Mouse (Mus musculus): ENCODE results near the gene Kmt5b. TPM values are rescaled to one million over a fixed set of nuclear protein-coding genes. Genes with fewer than 3 reads are reported as not detected.

Gene Kmt5b
- polyA plus RNA-seq, 1 experiment, result 43.2 TPM

DNA sequence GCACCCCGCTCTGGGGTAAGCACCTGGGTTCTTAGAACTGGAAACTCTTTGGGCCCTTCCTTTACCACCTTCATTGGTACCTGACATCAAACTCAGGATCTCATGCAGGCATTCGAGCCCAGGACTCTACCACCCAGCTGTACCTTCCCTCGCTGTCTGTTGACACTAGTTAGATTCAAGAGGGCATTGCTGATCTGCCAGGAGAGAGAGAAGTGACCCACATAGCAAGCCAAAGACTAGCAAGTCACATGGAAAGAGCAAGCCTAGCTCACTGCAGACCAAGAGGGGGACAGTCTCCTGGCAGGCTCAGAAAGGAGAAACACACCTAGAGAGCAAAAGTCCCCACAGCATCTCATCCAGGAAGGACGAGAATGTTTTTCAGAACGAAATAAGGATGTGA is 73.5 kb downstream of the Kmt5b start:
- Histone ChIP-seq H3K4me1 (ENCODE audit: control insufficient read depth, insufficient read depth, low read length) (no peaks in the 10 kb centered on the region), H3K4me3 (replicated peaks; ENCODE audit: control insufficient read depth, low read depth, low read length) (no peak overlapping the region), H3K27ac (ENCODE audit: control insufficient read depth, insufficient read depth, low read depth, low read length, poor library complexity) (no peak overlapping the region)
- TF ChIP-seq POLR2A (IDR thresholded peaks at IDR 0.05; ENCODE audit: borderline replicate concordance, control insufficient read depth, low read depth, low read length), result no peak
- no peak for TF ChIP-seq CTCF (IDR thresholded peaks at IDR 0.05; ENCODE audit: control insufficient read depth, insufficient read depth, low read length)
- 84% methylated on average over 5 of the region's 5 CpGs for WGBS

DNA sequence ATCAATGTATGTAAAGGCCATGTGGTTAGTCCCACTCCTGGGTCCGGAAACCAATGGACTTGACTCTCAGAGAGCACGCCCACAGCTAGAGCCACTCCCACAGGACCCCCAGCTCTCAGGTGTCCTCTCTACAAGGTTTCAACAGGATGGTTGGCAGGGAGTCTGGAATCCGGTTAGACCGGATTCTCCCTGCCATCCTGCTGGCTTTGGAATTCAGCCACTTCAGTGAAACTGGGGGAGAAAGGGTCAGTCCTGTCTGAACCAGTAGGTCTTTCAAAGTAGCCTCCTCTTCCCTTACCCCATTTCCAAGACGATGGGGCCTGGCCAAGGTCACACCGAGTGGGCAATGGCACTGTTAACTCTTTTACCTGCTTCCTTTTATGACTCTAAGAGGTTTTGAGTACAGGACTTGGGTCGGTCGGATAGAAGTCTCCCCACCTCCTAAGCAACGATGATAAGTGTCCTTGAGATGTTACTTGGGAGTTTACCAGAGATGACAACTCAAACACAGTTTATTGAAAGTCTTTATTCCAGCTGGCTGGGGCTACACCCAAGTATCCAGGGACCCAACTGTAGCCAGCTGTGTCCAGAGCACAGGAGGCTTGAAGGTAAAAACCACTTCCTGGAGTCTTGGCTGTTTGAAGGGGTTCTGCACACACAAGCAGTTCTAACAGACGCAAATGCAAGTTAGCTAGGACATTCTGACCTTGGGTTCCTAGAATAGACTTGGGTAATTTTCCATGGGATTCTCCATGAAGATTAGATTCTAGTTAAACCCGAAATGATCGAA is 75.3 kb downstream of the Kmt5b start:
- Histone ChIP-seq H3K27ac (ENCODE audit: control insufficient read depth, insufficient read depth, low read depth, low read length, poor library complexity) (no peak overlapping the region), H3K4me1 (ENCODE audit: control insufficient read depth, insufficient read depth, low read length) (no peaks in the 10 kb centered on the region; the same call in 1 of the 2 replicates), H3K4me3 (replicated peaks; ENCODE audit: control insufficient read depth, low read depth, low read length) (no peak overlapping the region)
- WGBS, result 71% methylated on average over 12 of the region's 12 CpGs
- TF ChIP-seq CTCF (IDR thresholded peaks at IDR 0.05; ENCODE audit: control insufficient read depth, insufficient read depth, low read length), result no peak
- TF ChIP-seq POLR2A (IDR thresholded peaks at IDR 0.05; ENCODE audit: borderline replicate concordance, control insufficient read depth, low read depth, low read length), result no peak

DNA sequence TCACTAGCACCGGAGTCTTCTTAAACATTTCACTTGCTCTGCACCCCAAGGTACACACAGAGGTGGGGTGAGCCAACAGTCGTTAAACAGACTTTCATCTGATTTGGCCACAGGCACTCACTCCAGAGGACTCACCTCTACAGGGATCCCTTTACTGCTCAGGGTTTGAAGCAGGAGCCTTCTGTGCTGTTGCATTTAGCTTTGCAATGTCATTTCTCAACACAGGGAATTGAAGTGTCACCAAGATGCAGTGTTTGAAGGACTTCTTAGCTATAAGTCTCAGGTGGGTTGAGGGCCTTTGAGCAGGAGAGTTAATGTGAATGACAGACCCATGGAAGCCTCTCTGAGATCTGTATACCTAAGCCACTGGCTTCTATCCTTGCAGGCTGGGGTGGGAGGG is 76.4 kb downstream of the Kmt5b start:
- no peak overlapping the region for H3K27ac ChIP-seq (ENCODE audit: control insufficient read depth, insufficient read depth, low read depth, low read length, poor library complexity)
- no peak overlapping the region for H3K4me3 ChIP-seq (replicated peaks; ENCODE audit: control insufficient read depth, low read depth, low read length)
- TF ChIP-seq POLR2A (IDR thresholded peaks at IDR 0.05; ENCODE audit: borderline replicate concordance, control insufficient read depth, low read depth, low read length), result no peak
- TF ChIP-seq CTCF (IDR thresholded peaks at IDR 0.05; ENCODE audit: control insufficient read depth, insufficient read depth, low read length), result no peak
- WGBS, result 80% methylated on average over 2 of the region's 2 CpGs
- no peaks in the 10 kb centered on the region; the same call in 1 of the 2 replicates for H3K4me1 ChIP-seq (ENCODE audit: control insufficient read depth, insufficient read depth, low read length)

DNA sequence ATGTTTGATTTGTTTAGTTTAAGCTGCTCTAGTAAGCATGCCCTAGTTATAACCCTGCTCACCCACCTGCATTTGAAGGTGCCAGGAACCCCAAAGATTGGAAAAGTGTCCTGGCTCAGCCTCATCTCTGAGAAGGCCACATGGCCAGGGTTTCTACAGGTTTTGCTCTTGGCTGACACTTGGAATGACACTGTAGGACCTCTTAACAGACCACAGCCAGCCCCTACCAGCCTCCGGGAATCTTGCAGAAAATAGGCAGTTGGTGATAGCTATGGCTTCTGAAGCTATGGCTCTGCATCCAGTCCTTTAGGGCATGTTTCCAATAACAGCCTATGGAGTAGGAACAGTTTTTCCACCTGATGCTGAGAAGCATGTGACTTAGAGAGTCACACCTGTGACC is 77.6 kb downstream of the Kmt5b start:
- WGBS, result 89% methylated on average over 1 of the region's 1 CpGs
- no peak overlapping the region for H3K4me3 ChIP-seq (replicated peaks; ENCODE audit: control insufficient read depth, low read depth, low read length)
- no peak for TF ChIP-seq POLR2A (IDR thresholded peaks at IDR 0.05; ENCODE audit: borderline replicate concordance, control insufficient read depth, low read depth, low read length)
- TF ChIP-seq CTCF (IDR thresholded peaks at IDR 0.05; ENCODE audit: control insufficient read depth, insufficient read depth, low read length), result no peak
- no peak overlapping the region for H3K27ac ChIP-seq (ENCODE audit: control insufficient read depth, insufficient read depth, low read depth, low read length, poor library complexity)
- no peaks in the 10 kb centered on the region; the same call in 1 of the 2 replicates for H3K4me1 ChIP-seq (ENCODE audit: control insufficient read depth, insufficient read depth, low read length)

DNA sequence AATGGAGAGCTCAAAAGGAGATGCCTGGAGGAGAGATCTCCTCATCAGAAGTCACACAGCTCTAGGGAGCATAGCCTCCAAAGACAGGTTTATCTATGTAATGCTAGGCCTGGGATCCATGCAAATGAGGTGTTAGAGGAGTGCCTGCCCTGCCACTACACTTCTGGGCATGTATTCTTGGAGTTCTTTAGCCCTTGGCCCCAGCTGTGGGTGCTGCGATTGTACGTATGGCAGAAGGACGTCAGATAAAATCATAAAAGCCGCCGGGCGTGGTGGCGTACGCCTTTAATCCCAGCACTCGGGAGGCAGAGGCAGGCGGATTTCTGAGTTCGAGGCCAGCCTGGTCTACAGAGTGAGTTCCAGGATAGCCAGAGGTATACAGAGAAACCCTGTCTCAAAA is 78.1 kb downstream of the Kmt5b start:
- Histone ChIP-seq H3K27ac (ENCODE audit: control insufficient read depth, insufficient read depth, low read depth, low read length, poor library complexity) (no peak overlapping the region), H3K4me3 (replicated peaks; ENCODE audit: control insufficient read depth, low read depth, low read length) (no peak overlapping the region), H3K4me1 (ENCODE audit: control insufficient read depth, insufficient read depth, low read length) (no peaks in the 10 kb centered on the region; the same call in 1 of the 2 replicates)
- WGBS, result 76% methylated on average over 11 of the region's 11 CpGs
- no peak for TF ChIP-seq POLR2A (IDR thresholded peaks at IDR 0.05; ENCODE audit: borderline replicate concordance, control insufficient read depth, low read depth, low read length)
- no peak for TF ChIP-seq CTCF (IDR thresholded peaks at IDR 0.05; ENCODE audit: control insufficient read depth, insufficient read depth, low read length)

DNA sequence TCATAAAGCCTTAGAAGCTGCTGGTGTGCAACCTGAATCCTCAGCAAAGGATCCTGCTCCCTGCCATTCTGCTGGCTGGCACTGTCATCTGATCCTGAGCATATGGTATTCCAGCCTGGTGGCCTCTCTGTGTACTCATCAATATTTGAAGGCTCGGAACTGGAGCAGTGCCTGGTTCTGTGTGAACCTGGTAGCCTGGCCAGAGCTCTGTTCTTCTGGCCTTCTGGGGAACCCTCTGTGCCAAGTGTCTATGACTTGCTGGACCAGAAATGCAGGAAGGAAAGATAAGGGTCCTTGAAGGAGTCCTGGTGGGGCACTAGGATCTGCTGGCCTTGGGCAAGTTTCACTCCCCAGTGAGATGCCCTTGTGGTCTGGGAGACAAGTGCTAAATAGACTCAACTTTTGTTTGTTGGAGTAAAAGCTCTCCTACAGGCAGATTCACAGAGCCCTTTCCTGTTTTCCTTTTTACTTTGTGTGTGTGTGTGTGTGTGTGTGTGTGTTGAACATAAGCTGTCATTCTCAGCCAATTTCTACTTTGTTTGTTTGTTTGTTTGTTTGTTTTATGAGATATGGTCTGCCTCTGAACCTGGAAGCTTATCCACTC is 78.7 kb downstream of the Kmt5b start:
- TF ChIP-seq CTCF (IDR thresholded peaks at IDR 0.05; ENCODE audit: control insufficient read depth, insufficient read depth, low read length) (no peak), POLR2A (IDR thresholded peaks at IDR 0.05; ENCODE audit: borderline replicate concordance, control insufficient read depth, low read depth, low read length) (no peak)
- 78% methylated on average over 1 of the region's 1 CpGs for WGBS

DNA sequence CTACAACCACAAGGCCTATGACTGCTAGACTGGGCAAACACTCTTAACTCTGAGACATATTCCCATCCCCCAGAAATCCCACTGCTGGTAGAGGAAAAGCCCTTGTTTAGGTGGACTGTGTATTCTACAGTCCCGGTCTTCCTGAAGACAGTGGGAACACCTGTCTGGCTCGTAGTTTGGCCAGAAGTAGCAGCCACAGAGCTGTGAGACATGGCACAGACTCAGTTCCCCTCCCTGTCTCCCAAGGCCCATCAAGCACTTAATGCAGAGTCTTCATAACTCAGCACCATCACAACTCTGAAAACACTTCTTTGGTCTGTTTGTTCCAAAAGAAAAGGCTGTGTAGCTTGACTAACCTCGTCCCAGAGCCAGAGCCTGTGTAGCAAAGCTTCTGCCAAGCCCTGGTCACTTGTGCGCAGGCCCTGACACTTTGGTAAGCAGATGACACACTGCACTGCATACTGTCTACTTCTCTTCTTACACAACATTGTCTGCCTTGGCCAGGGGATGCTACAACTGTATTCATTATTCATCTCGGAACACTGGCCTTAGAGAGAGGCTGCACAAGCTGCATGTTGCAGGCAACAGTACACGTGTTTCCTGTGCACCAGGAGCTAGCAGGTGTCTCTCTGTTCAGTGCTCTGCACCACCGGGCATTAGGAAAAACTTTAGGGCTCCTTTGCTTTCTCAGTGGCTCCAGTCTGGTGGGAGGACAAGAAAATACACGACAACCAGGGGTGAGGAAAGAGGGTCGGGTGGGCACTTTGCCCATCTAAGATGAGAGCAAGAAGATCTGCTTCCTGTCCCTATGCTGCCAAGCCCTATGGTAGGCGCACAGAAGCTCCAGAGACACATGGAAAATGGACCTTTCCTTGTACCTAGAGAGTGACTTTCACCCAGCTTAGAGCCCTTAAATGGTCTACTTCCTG is 79.7 kb downstream of the Kmt5b start:
- no peak overlapping the region for H3K4me3 ChIP-seq (replicated peaks; ENCODE audit: control insufficient read depth, low read depth, low read length)
- WGBS, result 60% methylated on average over 10 of the region's 10 CpGs
- no peaks in the 10 kb centered on the region; the same call in 1 of the 2 replicates for H3K4me1 ChIP-seq (ENCODE audit: control insufficient read depth, insufficient read depth, low read length)
- H3K27ac ChIP-seq (ENCODE audit: control insufficient read depth, insufficient read depth, low read depth, low read length, poor library complexity), result no peak overlapping the region
- TF ChIP-seq CTCF (IDR thresholded peaks at IDR 0.05; ENCODE audit: control insufficient read depth, insufficient read depth, low read length), result no peak
- no peak for TF ChIP-seq POLR2A (IDR thresholded peaks at IDR 0.05; ENCODE audit: borderline replicate concordance, control insufficient read depth, low read depth, low read length)

More for the DNA sequence above, 78.7 kb downstream of the Kmt5b start:
- Histone ChIP-seq H3K4me3 (replicated peaks; ENCODE audit: control insufficient read depth, low read depth, low read length) (no peak overlapping the region), H3K27ac (ENCODE audit: control insufficient read depth, insufficient read depth, low read depth, low read length, poor library complexity) (no peak overlapping the region), H3K4me1 (ENCODE audit: control insufficient read depth, insufficient read depth, low read length) (no peaks in the 10 kb centered on the region; the same call in 1 of the 2 replicates)

DNA sequence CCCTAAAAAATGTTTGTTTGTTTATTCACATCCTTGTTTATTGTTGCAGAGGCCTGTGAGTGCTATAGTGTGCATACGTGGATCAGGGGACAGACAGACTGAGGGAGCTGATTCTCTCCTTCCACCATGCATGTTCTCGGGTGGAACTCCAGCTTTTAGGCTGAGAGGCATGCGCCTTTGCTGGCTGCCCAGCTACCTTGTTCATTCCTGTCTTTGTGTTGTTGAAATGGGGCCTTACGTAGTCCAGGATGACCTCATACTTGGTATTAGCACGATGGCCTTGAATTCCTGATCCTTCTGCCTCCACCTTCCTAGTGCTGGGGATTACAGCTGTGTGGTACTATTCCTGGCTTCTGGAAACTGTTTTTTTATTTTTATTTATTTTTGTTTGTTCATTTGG is 80.5 kb downstream of the Kmt5b start:
- no peak overlapping the region for H3K27ac ChIP-seq (ENCODE audit: control insufficient read depth, insufficient read depth, low read depth, low read length, poor library complexity)
- 78% methylated on average over 5 of the region's 5 CpGs for WGBS
- no peaks in the 10 kb centered on the region; the same call in 1 of the 2 replicates for H3K4me1 ChIP-seq (ENCODE audit: control insufficient read depth, insufficient read depth, low read length)
- TF ChIP-seq CTCF (IDR thresholded peaks at IDR 0.05; ENCODE audit: control insufficient read depth, insufficient read depth, low read length), result no peak
- no peak for TF ChIP-seq POLR2A (IDR thresholded peaks at IDR 0.05; ENCODE audit: borderline replicate concordance, control insufficient read depth, low read depth, low read length)
- H3K4me3 ChIP-seq (replicated peaks; ENCODE audit: control insufficient read depth, low read depth, low read length), result no peak overlapping the region

All from bone marrow, adult 2 months (tissue).